Mouse (Mus musculus) adrenal gland, postnatal 36 days (tissue): ENCODE measurements around the gene Epo. TPM values are rescaled to one million over a fixed set of nuclear protein-coding genes. Genes with fewer than 3 reads are reported as not detected.
A peak's percentile ranks its signal among the peaks of the same experiment; 100 is the strongest.

Source experiments
- DNase-seq, 2 experiments: peaks; one replicate each; pipeline ENCODE4 v3.0.0; 2021; ENCODE audit warnings: mixed read lengths in 1 of 2
- total RNA-seq, 2 experiments: library from RNA; stranded (reverse); gene quantifications; 2 replicates each; pipeline ENCODE4 v1.2.3; 2021

Gene Epo
- total RNA-seq, 2 experiments from 2014 or later, result not detected

DNA sequence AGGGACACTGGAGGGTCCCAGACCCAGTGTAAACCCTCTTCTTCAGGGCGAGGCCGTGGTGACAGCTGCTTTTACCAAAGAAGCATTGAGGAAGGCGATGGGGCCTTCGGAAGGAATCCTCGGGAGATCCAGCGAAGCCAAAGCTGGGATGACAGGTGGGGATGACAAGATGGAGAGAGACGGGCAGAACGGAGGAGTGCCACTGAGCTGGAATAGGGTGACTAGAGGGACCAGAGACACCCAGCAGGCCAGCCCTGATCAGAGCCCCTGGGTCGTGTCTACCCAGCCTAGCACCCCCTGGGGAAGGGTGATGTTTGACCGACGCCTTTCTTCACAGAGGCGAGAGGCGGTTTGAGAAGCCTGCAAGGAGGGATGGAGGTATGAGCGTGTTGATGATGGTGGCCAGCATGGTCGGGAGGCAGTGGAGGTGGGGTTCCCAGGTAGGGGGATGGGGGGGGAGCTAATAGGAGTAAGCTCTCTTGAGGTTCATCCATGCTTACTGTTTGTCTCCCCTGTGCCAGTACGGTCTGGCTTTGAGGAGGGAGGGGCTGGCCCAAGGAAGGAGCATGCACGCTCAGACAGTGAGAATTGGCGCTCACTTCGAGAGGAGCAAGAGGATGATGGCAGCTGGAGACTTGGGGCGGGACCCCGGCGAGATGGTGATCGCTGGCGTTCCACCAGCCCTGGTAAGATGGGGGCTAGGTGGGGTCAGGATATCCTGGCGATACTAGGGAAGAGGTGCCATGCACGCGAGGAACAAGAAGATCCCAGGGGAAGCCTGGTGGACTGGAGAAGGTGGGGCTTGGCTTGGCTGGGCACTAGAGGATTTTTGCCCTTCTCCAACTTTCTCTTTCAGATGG lies 13.1 kb downstream of the Epo start:
- no peak for DNase-seq

DNA sequence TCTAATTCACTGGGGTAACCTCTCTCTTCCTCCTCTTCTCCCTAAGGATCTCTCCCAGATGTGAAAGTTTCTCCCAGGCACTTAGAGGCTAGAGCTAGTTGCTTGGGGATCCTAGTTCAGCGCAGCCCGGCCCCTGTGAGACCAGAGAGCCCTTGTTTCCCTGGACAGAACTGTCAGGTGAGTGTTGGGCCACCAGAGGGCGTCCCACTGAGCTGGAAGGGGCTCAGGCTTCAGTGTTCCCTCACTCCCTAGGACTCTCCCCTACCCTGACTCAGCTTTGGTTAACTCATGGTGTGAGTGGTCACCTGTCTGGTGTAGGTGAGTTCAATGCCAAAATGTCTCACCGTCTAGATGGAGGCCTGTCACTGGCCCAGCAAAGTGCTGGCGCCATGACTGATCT lies 14.6 kb downstream of the Epo start, which contains the start of gene Gigyf1:
Gigyf1 (plus strand) TSS at position 113 of the 400 bp plus-strand sequence.
- peak; percentile 55 to 73 for DNase-seq

DNA sequence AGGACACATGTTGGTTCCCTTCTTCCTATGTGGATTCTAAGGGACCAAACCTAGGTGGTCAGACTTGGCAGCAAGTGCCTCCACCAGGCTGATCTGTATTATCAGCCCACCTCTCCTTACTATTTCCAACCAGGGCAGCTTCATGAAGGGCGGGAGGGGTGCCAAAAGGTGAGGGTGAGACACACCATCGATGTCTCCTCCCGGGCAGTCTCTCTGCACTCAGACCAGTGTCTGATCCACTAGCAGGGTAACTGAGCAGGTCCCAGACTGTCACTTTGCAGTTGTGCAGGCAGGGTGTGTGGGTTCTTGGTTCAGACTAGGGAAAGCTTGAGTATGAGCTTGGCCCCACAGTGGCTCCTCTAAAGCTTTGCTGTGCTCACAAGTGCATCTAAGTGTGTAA lies 18.2 kb downstream of the Epo start:
- no peak for DNase-seq

DNA sequence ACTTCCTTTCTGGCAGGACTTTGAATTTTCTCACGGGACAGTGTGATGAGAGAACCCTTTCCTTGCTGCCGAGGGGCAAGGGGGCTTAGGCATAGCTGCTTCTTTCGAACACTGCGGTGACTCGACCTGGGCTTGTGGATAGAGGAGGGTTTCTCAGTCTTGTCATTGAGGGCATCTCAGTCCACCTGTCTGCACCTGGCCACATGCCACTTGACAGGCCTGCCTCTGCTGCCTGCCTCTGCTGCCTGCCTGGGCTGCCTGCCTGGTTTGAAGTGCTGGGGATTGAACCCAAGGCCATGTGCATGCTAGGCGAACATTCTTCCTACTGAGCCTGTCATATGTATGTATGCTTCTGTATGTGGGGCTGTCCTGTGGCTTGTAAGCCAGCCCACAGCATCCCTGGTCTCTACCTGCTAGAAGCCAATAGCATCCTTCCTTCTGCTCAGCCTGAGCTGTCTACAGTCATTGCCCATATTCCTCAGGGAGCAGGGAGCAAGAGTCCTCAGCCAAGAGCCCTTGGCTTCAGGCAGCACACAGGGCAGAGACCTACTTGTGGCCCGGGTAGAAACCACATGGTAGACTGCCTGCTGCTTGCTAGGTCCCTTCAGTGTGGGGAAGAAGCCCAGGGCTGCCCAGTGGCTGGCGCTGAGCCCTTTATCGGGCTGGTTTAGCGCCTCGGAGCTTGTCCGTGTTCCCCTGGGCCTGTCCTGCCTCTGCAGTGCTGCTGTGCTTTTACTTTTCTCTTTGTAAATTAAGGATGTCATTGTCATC lies 18.9 kb downstream of the Epo start:
- DNase-seq, result no peak

DNA sequence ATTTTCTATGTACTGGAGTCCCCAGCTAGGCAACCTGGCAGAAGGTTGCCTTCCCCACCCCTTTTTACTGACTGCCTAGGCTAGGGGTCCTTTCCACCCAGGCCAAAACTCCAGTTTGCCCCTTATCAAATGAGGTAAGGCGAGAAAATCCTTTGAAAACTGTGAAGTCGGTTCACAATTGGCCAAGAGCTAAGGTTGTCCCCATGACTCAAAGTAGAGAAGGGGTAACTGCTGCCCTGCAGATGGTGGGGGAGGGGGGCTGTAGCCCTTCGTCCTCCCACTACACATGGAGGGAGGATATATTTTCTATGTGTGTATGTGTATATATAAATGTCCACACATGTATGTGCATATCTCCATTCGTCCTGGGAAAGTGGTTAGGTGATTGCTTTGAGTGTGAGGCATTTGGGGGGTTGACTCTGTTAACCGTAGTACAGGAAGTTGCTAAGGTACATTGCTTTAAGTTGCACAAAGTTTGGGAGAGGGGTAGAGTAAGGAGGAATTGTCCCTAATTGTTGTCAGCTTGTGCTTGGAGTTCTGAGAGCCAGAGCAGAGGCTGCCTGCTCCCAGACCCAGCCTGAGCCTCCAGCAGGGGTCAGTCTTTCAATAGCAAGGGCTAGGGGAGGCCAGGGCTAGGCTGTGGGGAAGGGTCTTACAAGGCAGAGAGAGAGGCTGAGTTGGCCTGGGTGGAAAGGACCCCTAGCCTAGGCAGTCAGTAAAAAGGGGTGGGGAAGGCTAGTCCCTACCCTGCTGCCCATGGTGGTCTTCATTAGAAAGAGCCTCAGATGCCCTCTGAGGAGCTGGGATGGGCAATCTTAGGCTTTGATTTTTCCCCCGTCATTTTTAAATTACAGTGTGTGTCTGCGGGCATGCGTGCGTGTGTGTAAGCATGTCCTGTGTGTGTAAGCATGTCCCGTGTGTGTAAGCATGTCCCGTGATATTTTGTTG lies 19.9 kb downstream of the Epo start:
- DNase-seq, result peak; percentile 45 to 72

DNA sequence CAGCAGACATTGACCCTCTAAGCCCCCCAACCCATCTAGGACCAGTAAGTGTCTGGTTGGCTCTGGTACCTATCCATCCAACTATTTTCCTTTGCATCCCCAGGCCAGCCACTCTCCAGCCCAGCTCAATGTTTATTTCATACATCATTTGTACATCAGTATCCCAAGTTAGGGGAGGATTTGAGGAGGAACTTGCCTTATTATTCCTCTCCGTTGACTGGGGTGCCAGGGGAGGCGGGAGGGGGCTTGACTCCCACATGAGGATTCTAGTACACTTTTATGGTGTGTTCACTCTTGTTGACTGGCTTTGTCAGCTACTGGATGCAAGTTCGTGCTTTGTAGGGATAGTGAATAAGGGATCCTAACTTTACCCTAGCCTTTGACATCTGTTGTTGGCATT lies 21.3 kb downstream of the Epo start:
- DNase-seq, result no peak

- DNase-seq, result no peak
Measured at GRCm38 (mm10) chr5:137510573-137511390, 22.3 kb downstream of the Epo start.

DNA sequence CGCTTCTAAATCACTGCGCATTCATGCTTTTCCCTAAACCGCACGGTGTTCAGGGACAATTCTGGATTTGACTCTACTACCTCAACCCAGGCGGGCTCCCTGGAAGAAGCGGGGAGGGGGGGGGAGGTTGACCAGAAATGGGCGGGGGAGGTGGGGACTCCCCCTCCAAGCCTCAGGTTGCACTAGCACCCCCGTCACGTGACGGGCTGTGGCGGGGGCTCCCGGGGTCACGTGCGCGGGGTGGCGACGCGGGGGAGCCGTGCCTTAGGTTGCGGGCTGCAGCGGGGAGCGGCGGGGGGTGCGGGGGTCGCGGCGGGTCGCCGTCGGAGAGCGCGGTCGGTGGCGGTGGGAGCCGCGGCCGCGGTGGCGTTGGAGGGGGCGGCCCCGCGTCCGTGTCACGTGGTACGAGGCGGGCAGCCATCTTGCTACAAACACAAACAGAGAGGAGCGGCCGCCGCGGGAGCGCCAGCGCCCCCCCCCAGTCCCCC lies 23.0 kb downstream of the Epo start:
- peak; percentile 83 to 89 for DNase-seq

- DNase-seq, result peak in 1 of 2 experiments; percentile 51
Measured at GRCm38 (mm10) chr5:137504041-137504440, 29.0 kb downstream of the Epo start.

DNA sequence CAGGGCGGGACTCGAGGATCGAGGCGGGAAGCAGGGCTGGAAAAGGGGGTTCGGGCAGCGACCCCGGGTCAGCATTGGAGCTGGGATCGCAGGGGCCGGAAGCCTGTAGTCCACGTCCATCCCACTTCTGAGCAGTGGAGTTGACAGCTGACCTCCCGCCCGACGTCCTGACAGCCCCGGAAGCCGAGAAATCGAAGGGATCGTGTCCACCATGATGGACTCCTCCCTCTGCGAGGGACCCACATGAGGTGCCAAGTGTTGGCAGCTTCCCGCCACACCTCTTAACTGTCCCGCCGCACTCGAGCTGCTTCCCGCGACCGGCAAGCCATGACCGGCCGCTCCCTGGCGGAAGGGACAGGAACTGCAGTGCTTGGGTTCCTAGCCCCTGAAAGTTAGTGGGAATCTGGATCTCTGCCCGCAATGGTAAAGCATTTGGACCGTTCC lies 30.4 kb downstream of the Epo start:
- peak; percentile 84 to 89 for DNase-seq

GRCm38 (mm10) chr5:137501709-137502666 lies 31.1 kb downstream of the Epo start, which contains the start of gene Pop7:
Gene Pop7, minus strand, starts transcription at chr5:137502518.
- DNase-seq, result peak; percentile 99 to 100

DNA sequence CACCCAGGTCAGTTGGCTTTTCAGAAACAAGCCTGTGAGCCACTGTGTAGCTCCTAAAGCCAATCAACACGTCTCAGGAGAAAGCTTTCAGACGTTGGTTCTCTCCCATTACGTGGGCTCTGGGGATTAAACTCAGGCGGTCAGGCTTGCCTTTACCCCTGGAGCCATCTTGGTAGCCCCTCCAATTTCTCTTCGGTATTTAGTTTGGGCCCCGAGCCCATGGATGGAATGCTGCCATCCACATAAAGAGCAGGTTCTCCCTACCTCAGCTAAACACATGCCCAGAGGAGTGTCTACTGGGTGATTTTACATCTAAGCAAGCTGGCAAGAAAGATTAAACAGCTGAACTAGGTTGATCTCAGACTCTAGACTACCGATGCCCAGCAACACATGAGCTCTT lies 32.9 kb downstream of the Epo start:
- DNase-seq, result no peak

DNA sequence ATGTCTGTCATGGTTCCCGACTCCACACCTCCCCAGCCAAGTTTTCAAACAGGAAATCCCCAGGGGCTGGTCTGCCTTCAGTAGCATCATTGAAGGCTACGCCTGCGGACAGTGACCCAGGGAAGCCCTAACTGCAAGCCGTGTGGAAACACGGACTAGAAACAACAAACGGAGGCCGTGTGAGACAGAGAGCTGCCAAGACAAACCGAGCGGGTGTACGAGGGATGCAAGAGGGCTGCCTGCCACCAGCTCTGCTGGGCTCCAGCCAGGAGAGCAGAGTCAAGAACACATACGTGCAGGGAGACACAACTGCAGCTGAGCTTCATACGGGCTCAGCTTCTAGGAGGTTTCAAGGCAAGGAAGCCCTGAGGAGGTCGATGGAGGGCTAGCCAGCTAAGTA lies 39.2 kb downstream of the Epo start:
- peak in 1 of 2 experiments; percentile 48 for DNase-seq

DNA sequence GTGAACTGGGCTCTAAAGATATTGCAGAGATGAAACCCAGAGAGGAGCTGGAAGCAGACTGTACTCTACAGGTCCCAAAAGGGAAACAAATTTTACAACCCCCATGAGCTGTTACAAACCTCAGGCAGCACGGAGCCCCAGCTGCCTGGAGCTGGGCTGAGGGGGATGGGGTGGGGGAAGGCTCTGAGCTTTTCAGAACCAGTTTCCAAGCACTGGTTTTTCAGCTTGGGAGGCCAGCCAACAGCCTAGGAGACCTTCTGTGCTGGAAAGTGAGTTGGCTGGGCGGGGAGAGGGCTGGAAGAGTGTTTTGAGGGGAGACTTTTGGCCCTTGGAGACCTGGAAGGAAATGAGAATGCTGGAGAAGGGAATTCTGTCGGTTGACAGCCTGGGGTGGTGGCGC lies 41.5 kb downstream of the Epo start:
- DNase-seq, result no peak

DNA sequence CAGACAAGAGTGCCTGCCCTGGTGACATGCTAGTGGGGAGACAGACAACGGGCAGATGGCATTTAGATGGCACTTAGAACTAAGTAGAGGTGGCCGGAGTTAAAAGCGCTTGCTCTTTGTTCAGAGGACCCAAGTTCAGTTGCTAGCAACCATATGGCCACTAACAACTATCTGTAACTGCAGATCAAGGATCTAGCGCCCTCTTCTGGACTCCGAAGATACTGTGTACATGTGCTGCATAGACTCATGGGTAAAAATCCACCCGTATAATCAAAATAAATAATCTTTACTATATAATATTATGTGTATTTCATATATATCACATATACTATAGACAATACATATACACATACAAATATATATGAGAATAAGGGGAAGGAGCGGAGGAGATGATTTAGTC lies 45.4 kb downstream of the Epo start:
- DNase-seq, result no peak

DNA sequence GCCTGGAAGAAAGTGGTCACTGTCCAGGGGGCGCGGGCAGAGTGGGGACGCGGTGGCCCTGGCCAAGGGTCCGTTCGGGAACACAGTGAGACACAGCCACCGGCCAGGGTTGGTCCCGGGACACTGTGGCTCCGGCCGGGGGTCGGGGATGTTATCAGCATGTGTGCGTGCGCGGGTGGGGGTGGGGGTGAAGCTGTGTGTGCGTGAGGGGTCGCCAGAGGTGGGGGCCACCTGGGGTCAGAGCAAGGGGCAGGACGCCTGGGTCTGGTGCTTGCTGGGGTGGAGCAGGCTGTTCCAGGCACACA lies 47.2 kb downstream of the Epo start:
- no peak for DNase-seq

- DNase-seq, result no peak
Measured at GRCm38 (mm10) chr5:137485071-137485850, 47.8 kb downstream of the Epo start.

GRCm38 (mm10) chr5:137481897-137482296 lies 51.1 kb downstream of the Epo start:
- DNase-seq, result peak; percentile 50 to 57

GRCm38 (mm10) chr5:137481138-137481537 lies 51.9 kb downstream of the Epo start:
- DNase-seq, result peak; percentile 71 to 72
